Comparison of ENCODE assay signal across 9 mouse cellular contexts in genomic region chr12:79910884-79911759, GRCm38 (mm10).
DNase-seq lines count a peak whose midpoint lies in the region; ATAC-seq lines count a peak whose summit lies in the region.
"Had no signal": no experiment of that assay in that cellular context is flagged by ENCODE, and none has a peak within 500 bp of the region (broad histone marks: within the 10 kb centered on the region; RNA-seq: fewer than 3 reads in every experiment).

No protein-coding gene starts in this region.

- no peak overlapping the region for H3K27ac ChIP-seq in heart, embryonic 14.5 days (replicated peaks in 1 of 2; ENCODE audit: control insufficient read depth in 1 of 2, insufficient read depth in 1 of 2, low read depth in 2 of 2, low read length in 2 of 2)
- H3K27ac ChIP-seq in limb, embryonic 13.5 days, result peak overlapping the region; percentile 58; the same call in 1 of the 2 replicates

- H3K36me3 ChIP-seq in heart, embryonic 14.5 days (ENCODE audit: control insufficient read depth, insufficient read depth, low read length), result no peaks in the 10 kb centered on the region
- H3K36me3 ChIP-seq in limb, embryonic 13.5 days, result no peaks in the 10 kb centered on the region

- no peaks in the 10 kb centered on the region for H3K27me3 ChIP-seq in heart, embryonic 14.5 days (ENCODE audit: control insufficient read depth, insufficient read depth, low read length)
- H3K27me3 ChIP-seq in limb, embryonic 13.5 days, result no peaks in the 10 kb centered on the region
- H3K27me3 ChIP-seq: Patski had no signal

- H3K4me3 ChIP-seq in heart, embryonic 14.5 days (ENCODE audit: control insufficient read depth in 1 of 2, insufficient read depth in 1 of 2, low read depth in 1 of 2, low read length in 2 of 2), result no peak overlapping the region
- no peak overlapping the region for H3K4me3 ChIP-seq in limb, embryonic 13.5 days

- no peaks in the 10 kb centered on the region for H3K9me3 ChIP-seq in heart, embryonic 14.5 days (ENCODE audit: control insufficient read depth, low read length)
- peaks cover 6% of the 10 kb centered on the region; the same call in 1 of the 2 replicates for H3K9me3 ChIP-seq in limb, embryonic 13.5 days

- no peak overlapping the region for H3K4me2 ChIP-seq in heart, embryonic 14.5 days (ENCODE audit: low read length)
- H3K4me2 ChIP-seq in limb, embryonic 13.5 days (replicated peaks), result no peak overlapping the region

- 60% methylated on average over 15 of the region's 15 CpGs for WGBS in heart, embryonic 14.5 days
- 36% methylated on average over 15 of the region's 15 CpGs for WGBS in limb, embryonic 13.5 days

- H3K4me1 ChIP-seq in heart, embryonic 14.5 days (ENCODE audit: control insufficient read depth in 2 of 2, insufficient read depth in 2 of 2, low read length in 2 of 2), result peaks cover 31% of the 10 kb centered on the region in 2 experiments
- H3K4me1 ChIP-seq in limb, embryonic 13.5 days, result peaks cover 30% of the 10 kb centered on the region

- peak; percentile 54 for DNase-seq in right cerebral cortex, adult 18-20 months
- DNase-seq in right cerebral cortex, postnatal 25 days, result no peak
- peak; percentile 80 for DNase-seq in retina, embryonic 14.5 days (ENCODE audit: low spot score)
- no peak for DNase-seq in urinary bladder, postnatal 36 days (ENCODE audit: low spot score in 2 of 2)
- no peak for DNase-seq in adrenal gland, adult 18-20 months (ENCODE audit: low spot score in 2 of 2)
- DNase-seq in spleen, adult 12 weeks (ENCODE audit: low spot score), result no peak

- H3K9ac ChIP-seq in heart, embryonic 14.5 days (ENCODE audit: low read length), result 0 out of 2 replicates have a peak overlapping the region, but pooled peaks have one; percentile 5
- no peak overlapping the region for H3K9ac ChIP-seq in limb, embryonic 13.5 days

- ATAC-seq in heart, embryonic 14.5 days (ENCODE audit: insufficient number of reproducible peaks, insufficient read depth, low FRiP score, low read depth), result no peak
- ATAC-seq in limb, embryonic 13.5 days (ENCODE audit: low FRiP score, low read depth), result no peak
- ATAC-seq: Patski had no signal

Comparison
In these comparisons a context has a peak if more than half of its experiments do, and no peak if none do; other contexts are left out.
1. DNase-seq: peak in right cerebral cortex, adult 18-20 months (single experiment) and retina, embryonic 14.5 days (single experiment); none in right cerebral cortex, postnatal 25 days (single experiment), urinary bladder, postnatal 36 days (0 of 2), adrenal gland, adult 18-20 months (0 of 2) and spleen, adult 12 weeks (single experiment).